Mouse (Mus musculus) liver, embryonic 12.5 days (tissue): ENCODE measurements around the gene Fli1. TPM values are rescaled to one million over a fixed set of nuclear protein-coding genes. Genes with fewer than 3 reads are reported as not detected.

ENCODE experiments used
- ATAC-seq: fragments of 200-750 bp; cut with Nextera tagmentation; 2 replicates; pipeline ENCODE4 v1.8.0; 2017; ENCODE audit warnings: moderate number of reproducible peaks, mild to moderate bottlenecking, moderate library complexity
- H3K27ac ChIP-seq: fragments of 300-500 bp; sonication (generic); 2 replicates; pipeline ENCODE4 v1.5.1; 2016; ENCODE audit warnings: mild to moderate bottlenecking
- H3K27me3 ChIP-seq: fragments of 300-500 bp; sonication (generic); replicated peaks from 2 replicates; pipeline ENCODE4 v1.6.1; 2016; ENCODE audit warnings: mild to moderate bottlenecking, moderate library complexity
- H3K36me3 ChIP-seq: fragments of 300-500 bp; sonication (generic); 2 replicates; pipeline ENCODE4 v1.6.1; 2016; ENCODE audit warnings: mild to moderate bottlenecking, moderate library complexity
- H3K4me1 ChIP-seq: fragments of 300-500 bp; sonication (generic); 2 replicates; pipeline ENCODE4 v1.6.1; 2016
- H3K4me2 ChIP-seq: fragments of 300-500 bp; sonication (generic); 2 replicates; pipeline ENCODE4 v1.6.1; 2016; ENCODE audit warnings: mild to moderate bottlenecking, moderate library complexity
- H3K4me3 ChIP-seq: fragments of 300-500 bp; sonication (generic); 2 replicates; pipeline ENCODE4 v1.5.1; 2016; ENCODE audit warnings: mild to moderate bottlenecking, moderate library complexity
- H3K9ac ChIP-seq: fragments of 300-500 bp; sonication (generic); 2 replicates; pipeline ENCODE4 v1.6.1; 2016; ENCODE audit warnings: mild to moderate bottlenecking, moderate library complexity
- H3K9me3 ChIP-seq: fragments of 300-500 bp; sonication (generic); replicated peaks from 2 replicates; pipeline ENCODE4 v1.6.1; 2016; ENCODE audit warnings: mild to moderate bottlenecking, moderate library complexity
- WGBS: fragments of 180-500 bp; shearing (Covaris S2); methylation state at CpG from one replicate; pipeline ENCODE4 v1.1.7; 2016; ENCODE audit not compliant: insufficient replicate concordance; 5-methylcytosine and 5-hydroxymethylcytosine counted together
- polyA plus RNA-seq: library from polyadenylated mRNA; unstranded; fragments of >200 nt; fragmentation: Nextera tagmentation; extraction: Ambion mirVana; gene quantifications from 2 replicates; pipeline ENCODE4 v1.2.1, GENCODE M21; 2016

The Fli1 gene
- polyA plus RNA-seq, 1 experiment from 2014 or later: 16.2 TPM

DNA sequence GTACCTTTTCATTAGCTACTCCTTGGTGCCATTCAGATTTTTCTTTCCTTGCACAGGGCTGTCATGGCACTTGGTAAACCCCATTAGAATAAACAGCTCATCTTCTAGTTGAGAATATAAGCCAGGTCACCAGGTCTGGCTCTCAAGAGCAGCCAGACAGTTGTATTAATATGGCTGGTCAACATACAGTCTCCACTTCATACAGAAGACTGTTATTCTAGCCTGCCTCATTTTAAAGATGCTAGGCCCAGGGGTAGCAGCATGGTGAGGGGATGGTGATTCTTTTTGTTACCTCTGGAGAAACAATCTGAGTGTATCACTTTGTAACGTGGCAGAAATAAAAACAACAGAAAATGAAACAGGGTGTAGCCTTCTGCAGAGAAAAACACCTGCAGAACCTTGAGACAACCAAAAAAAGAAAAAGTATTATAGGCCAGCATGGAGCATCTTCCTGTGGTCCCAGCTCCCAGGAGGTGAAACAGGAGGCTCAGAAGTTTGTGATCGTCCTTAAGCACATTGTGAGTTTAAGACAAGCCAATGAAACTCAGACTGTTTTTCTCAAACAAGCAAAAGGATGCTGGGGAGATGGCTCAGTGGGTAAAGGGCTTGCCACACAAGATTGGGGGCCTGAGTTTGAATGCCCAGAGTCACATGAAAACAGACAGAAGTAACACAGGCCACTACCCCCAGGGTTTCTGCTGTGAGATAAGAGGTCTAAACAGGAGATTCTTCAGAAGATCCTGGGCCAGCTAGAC is 7.3 kb downstream of the Fli1 start:
- Histone ChIP-seq H3K4me3 (no peak overlapping the region), H3K4me1 (peaks cover 25% of the 10 kb centered on the region; the same call in 1 of the 2 replicates), H3K4me2 (no peak overlapping the region), H3K36me3 (no peaks in the 10 kb centered on the region), H3K27me3 (peaks cover 22% of the 10 kb centered on the region), H3K9me3 (no peaks in the 10 kb centered on the region), H3K27ac (no peak overlapping the region), H3K9ac (no peak overlapping the region)
- 51% methylated on average over 2 of the region's 2 CpGs for WGBS
- no peak for ATAC-seq

DNA sequence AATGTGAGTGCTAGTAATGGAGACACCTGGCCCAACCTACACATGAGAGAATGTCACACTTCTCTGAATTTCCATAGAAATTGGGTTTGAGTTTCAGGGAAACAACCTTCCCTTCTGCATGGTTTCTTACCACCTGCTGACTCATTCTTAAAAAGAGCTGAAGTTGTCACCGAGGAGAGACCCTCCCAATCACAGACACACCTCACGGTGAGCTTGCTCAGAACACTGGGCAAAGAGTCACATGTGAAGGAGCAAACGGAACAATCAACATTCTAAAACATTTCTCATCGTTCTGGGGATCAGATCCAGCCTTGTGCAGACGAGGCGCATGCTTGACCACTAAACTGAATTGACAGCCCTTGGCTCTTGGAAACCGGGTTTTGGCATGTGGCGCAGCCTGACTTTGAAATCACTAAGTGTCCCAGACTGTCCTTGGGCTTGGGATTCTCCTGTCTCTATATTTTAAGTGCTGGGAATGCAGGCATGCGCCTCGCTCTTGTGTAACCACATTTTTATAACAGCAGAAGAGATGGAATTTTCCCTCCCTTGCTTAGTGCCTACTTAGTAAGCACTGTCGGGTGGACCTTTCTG is 8.5 kb downstream of the Fli1 start:
- no peaks in the 10 kb centered on the region for H3K36me3 ChIP-seq
- 61% methylated on average over 11 of the region's 11 CpGs for WGBS
- peaks cover 10% of the 10 kb centered on the region for H3K27me3 ChIP-seq
- no peak for ATAC-seq
- H3K4me3 ChIP-seq: no peak overlapping the region
- H3K27ac ChIP-seq: no peak overlapping the region
- no peak overlapping the region for H3K4me2 ChIP-seq
- H3K9ac ChIP-seq: no peak overlapping the region
- no peaks in the 10 kb centered on the region for H3K9me3 ChIP-seq
- H3K4me1 ChIP-seq: peaks cover 24% of the 10 kb centered on the region

DNA sequence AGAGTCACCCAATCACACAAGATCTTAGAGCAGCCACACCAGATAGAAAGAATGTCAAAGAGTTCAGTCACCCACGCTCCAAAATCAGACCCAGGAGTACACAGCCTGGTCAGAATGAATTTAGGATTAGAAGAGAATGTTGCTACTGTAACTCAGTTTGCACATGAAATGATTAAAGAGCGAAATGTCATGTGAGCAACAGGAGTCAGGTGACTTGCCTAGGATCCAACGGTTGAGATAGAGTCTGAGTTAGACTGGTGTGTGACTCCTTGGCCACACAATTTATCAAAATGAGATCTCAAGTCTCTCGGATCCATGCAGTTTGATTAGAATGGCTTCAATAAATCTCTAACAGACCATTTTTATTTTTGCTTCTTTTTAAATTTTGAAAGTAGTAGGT is 11.1 kb downstream of the Fli1 start:
- H3K27me3 ChIP-seq: no peaks in the 10 kb centered on the region
- H3K9ac ChIP-seq: no peak overlapping the region
- no peak overlapping the region for H3K4me2 ChIP-seq
- H3K4me1 ChIP-seq: peaks cover 23% of the 10 kb centered on the region
- no peaks in the 10 kb centered on the region for H3K9me3 ChIP-seq
- WGBS: 38% methylated on average over 4 of the region's 4 CpGs
- H3K4me3 ChIP-seq: no peak overlapping the region
- no peaks in the 10 kb centered on the region for H3K36me3 ChIP-seq
- no peak for ATAC-seq
- no peak overlapping the region for H3K27ac ChIP-seq

DNA sequence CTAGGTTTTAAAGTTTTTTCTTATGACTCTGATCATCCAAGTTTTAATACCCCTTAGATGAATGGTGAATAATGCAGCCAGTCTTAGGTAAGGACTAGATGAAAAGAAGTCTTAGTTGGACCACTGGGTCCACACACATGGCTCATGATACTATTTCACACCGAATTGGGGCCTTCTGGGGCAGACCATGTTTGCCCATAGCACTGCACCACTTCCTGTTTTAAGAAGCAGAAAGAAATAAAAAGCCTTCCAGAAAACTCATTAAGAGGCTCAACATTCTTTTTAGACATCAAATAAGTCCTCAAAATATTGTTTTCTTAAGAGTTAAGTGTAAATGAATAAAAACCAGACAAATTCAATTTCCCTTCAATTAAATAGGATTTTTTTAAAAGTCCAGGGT is 11.7 kb downstream of the Fli1 start:
- Histone ChIP-seq H3K27ac (no peak overlapping the region), H3K4me3 (no peak overlapping the region), H3K36me3 (no peaks in the 10 kb centered on the region), H3K9me3 (no peaks in the 10 kb centered on the region), H3K9ac (no peak overlapping the region), H3K4me1 (peaks cover 24% of the 10 kb centered on the region), H3K4me2 (no peak overlapping the region), H3K27me3 (no peaks in the 10 kb centered on the region)
- no peak for ATAC-seq
- WGBS: 26% methylated on average over 1 of the region's 1 CpGs

GRCm38 (mm10) chr9:32530188-32530587 is 12.5 kb downstream of the Fli1 start:
- Histone ChIP-seq H3K4me2 (0 out of 2 replicates have a peak overlapping the region, but pooled peaks have one; percentile 1), H3K27ac (peak overlapping the region; percentile 5), H3K27me3 (no peaks in the 10 kb centered on the region), H3K4me3 (no peak overlapping the region), H3K36me3 (no peaks in the 10 kb centered on the region), H3K9ac (no peak overlapping the region), H3K9me3 (no peaks in the 10 kb centered on the region), H3K4me1 (peaks cover 32% of the 10 kb centered on the region)
- WGBS: 53% methylated on average over 5 of the region's 5 CpGs
- no peak for ATAC-seq

GRCm38 (mm10) chr9:32529594-32529993 is 13.1 kb downstream of the Fli1 start:
- H3K27ac ChIP-seq: peak overlapping the region; percentile 5
- peaks cover 32% of the 10 kb centered on the region for H3K4me1 ChIP-seq
- H3K27me3 ChIP-seq: no peaks in the 10 kb centered on the region
- WGBS: 30% methylated on average over 5 of the region's 5 CpGs
- no peaks in the 10 kb centered on the region for H3K9me3 ChIP-seq
- no peak overlapping the region for H3K4me3 ChIP-seq
- H3K9ac ChIP-seq: no peak overlapping the region
- no peaks in the 10 kb centered on the region for H3K36me3 ChIP-seq
- 0 out of 2 replicates have a peak overlapping the region, but pooled peaks have one; percentile 1 for H3K4me2 ChIP-seq
- ATAC-seq: no peak

- H3K27me3 ChIP-seq: no peaks in the 10 kb centered on the region
- H3K4me2 ChIP-seq: no peak overlapping the region
- no peaks in the 10 kb centered on the region for H3K9me3 ChIP-seq
- H3K27ac ChIP-seq: no peak overlapping the region
- 82% methylated on average over 7 of the region's 7 CpGs for WGBS
- peaks cover 37% of the 10 kb centered on the region for H3K4me1 ChIP-seq
- no peak overlapping the region for H3K9ac ChIP-seq
- H3K36me3 ChIP-seq: no peaks in the 10 kb centered on the region
- H3K4me3 ChIP-seq: no peak overlapping the region
- ATAC-seq: no peak
Measured at GRCm38 (mm10) chr9:32527329-32527728, 15.3 kb downstream of the Fli1 start.

DNA sequence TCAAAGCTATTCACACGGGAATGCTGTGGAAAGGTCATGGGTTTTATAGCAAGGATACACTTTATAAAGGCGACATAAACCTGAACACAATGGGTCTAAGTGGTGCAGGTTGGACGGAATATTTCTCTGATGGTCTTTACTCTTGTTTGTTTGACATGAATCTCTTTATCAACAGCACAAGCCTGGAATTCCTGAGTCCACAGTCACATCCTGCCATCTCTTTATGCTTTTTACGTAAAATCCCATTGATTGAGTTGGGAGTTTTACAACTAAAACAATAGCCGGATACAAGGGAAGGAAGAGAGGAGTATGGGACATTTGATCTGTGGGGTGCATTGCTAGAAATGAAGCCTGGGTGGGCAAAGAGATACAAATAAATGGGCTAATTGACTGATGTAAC is 16.9 kb downstream of the Fli1 start:
- H3K27ac ChIP-seq: no peak overlapping the region
- ATAC-seq: no peak
- no peak overlapping the region for H3K9ac ChIP-seq
- no peak overlapping the region for H3K4me2 ChIP-seq
- H3K9me3 ChIP-seq: no peaks in the 10 kb centered on the region
- WGBS: 54% methylated on average over 5 of the region's 5 CpGs
- no peaks in the 10 kb centered on the region for H3K36me3 ChIP-seq
- peaks cover 47% of the 10 kb centered on the region for H3K4me1 ChIP-seq
- no peaks in the 10 kb centered on the region for H3K27me3 ChIP-seq
- no peak overlapping the region for H3K4me3 ChIP-seq

GRCm38 (mm10) chr9:32522536-32523245 is 20.0 kb downstream of the Fli1 start:
- ATAC-seq: no peak
- no peak overlapping the region for H3K9ac ChIP-seq
- H3K27me3 ChIP-seq: peaks cover 4% of the 10 kb centered on the region; the same call in 1 of the 2 replicates
- H3K4me2 ChIP-seq: no peak overlapping the region
- H3K9me3 ChIP-seq: no peaks in the 10 kb centered on the region
- peaks cover 60% of the 10 kb centered on the region for H3K4me1 ChIP-seq
- WGBS: 56% methylated on average over 2 of the region's 2 CpGs
- H3K36me3 ChIP-seq: no peaks in the 10 kb centered on the region
- no peak overlapping the region for H3K27ac ChIP-seq
- H3K4me3 ChIP-seq: no peak overlapping the region

DNA sequence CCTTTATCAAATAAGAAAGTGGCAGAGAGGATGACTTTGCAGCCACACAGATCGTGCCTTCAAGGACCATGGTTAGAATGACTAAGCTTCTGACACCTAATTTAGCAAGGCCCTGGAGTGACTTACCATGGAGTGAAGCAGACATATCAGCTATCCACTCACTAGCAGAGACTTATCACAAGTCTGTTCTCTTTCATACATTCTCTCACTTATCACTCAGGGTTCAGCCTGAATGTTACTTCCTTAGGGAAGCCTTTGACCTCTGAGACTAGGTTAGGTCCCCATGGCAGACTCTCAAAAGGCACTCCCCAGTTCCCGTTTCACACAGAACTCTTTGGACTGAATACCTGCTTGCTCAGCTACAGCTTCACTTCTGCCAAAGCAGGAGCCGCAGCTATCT is 21.3 kb downstream of the Fli1 start:
- no peak overlapping the region for H3K4me3 ChIP-seq
- H3K27ac ChIP-seq: peak overlapping the region; percentile 65
- H3K9ac ChIP-seq: no peak overlapping the region
- WGBS: 18% methylated on average over 3 of the region's 3 CpGs
- peak; percentile 78 for ATAC-seq
- no peaks in the 10 kb centered on the region for H3K36me3 ChIP-seq
- H3K4me1 ChIP-seq: peaks cover 73% of the 10 kb centered on the region
- H3K9me3 ChIP-seq: no peaks in the 10 kb centered on the region
- H3K27me3 ChIP-seq: peaks cover 4% of the 10 kb centered on the region; the same call in 1 of the 2 replicates
- peak overlapping the region; percentile 11; the same call in 1 of the 2 replicates for H3K4me2 ChIP-seq

DNA sequence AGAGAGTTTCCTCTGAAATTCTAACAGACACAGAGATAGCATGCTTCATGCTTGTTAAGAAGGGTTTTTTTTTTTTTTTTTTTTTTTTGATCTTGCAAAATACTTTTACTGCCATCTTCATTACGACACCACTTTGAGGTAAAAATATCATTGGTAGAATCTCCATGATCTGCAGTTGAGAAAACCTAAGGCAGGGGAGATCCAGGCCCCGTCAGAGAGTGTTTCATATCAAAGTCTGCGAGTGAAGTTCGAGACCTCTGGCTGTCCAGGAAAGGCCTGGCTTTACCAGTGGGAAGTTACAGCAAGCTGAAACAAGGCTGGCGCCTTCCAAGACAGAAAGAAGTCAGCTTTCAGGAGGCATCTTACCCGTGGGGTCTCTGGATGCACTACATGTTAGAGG is 21.8 kb downstream of the Fli1 start:
- no peak for ATAC-seq
- WGBS: 27% methylated on average over 6 of the region's 6 CpGs
- Histone ChIP-seq H3K4me1 (peaks cover 75% of the 10 kb centered on the region), H3K4me2 (no peak overlapping the region), H3K36me3 (no peaks in the 10 kb centered on the region), H3K9me3 (no peaks in the 10 kb centered on the region), H3K27me3 (peaks cover 4% of the 10 kb centered on the region; the same call in 1 of the 2 replicates), H3K27ac (peak overlapping the region; percentile 65), H3K9ac (no peak overlapping the region), H3K4me3 (no peak overlapping the region)
